Mouse (Mus musculus) cerebellum, postnatal 10 days (tissue): ENCODE results near the gene Cdca5.

Experiments
- DNase-seq, 2 experiments: peaks; one replicate each; pipeline ENCODE4 v3.0.0; 2021; ENCODE audit warnings: mixed read lengths in 2 of 2

Cdca5 gene

GRCm38 (mm10) chr19:6084478-6085248 lies at the start of gene Cdca5, which contains the start of gene Zfpl1:
Cdca5 (plus strand) TSS chr19:6084983.
Zfpl1 (minus strand) TSS chr19:6084956.
- DNase-seq = peak; percentile 98

- no peak for DNase-seq
Observed at GRCm38 (mm10) chr19:6035966-6036585, 48.7 kb upstream of the Cdca5 start.

- no peak for DNase-seq
Observed at GRCm38 (mm10) chr19:6037695-6038094, 47.1 kb upstream of the Cdca5 start.

- peak; percentile 69 to 75 for DNase-seq
Observed at GRCm38 (mm10) chr19:6038326-6038725, 46.5 kb upstream of the Cdca5 start.

- no peak for DNase-seq
Observed at GRCm38 (mm10) chr19:6040002-6040401, 44.8 kb upstream of the Cdca5 start.

GRCm38 (mm10) chr19:6042293-6042692 lies 42.5 kb upstream of the Cdca5 start:
- DNase-seq = no peak

- peak in 1 of 2 experiments; percentile 53 for DNase-seq
Observed at GRCm38 (mm10) chr19:6044102-6044501, 40.7 kb upstream of the Cdca5 start.

- DNase-seq = no peak
Observed at GRCm38 (mm10) chr19:6045366-6046293, 39.2 kb upstream of the Cdca5 start.

GRCm38 (mm10) chr19:6046294-6047153 lies 38.3 kb upstream of the Cdca5 start, which contains the start of gene Syvn1:
Syvn1 (plus strand) TSS chr19:6046576.
- peak; percentile 95 for DNase-seq

- peak in 1 of 2 experiments; percentile 53 for DNase-seq
Observed at GRCm38 (mm10) chr19:6047154-6047898, 37.5 kb upstream of the Cdca5 start.

- peak; percentile 26 to 29 for DNase-seq
Observed at GRCm38 (mm10) chr19:6047899-6048166, 37.0 kb upstream of the Cdca5 start.

GRCm38 (mm10) chr19:6048681-6049410 lies 35.9 kb upstream of the Cdca5 start:
- peak in 1 of 2 experiments; percentile 7 for DNase-seq

GRCm38 (mm10) chr19:6052516-6052915 lies 32.3 kb upstream of the Cdca5 start:
- no peak for DNase-seq

GRCm38 (mm10) chr19:6054296-6054695 lies 30.5 kb upstream of the Cdca5 start:
- DNase-seq = no peak

GRCm38 (mm10) chr19:6056696-6057095 lies 28.1 kb upstream of the Cdca5 start:
- DNase-seq = no peak

- DNase-seq = peak; percentile 100
Observed at GRCm38 (mm10) chr19:6057313-6058096, 27.3 kb upstream of the Cdca5 start, which contains the start of the genes Mrpl49 and Fau. Mrpl49 (minus strand) TSS chr19:6057785. Fau (plus strand) TSS chr19:6057844.

- DNase-seq = no peak
Observed at GRCm38 (mm10) chr19:6058513-6058912, 26.3 kb upstream of the Cdca5 start.

- DNase-seq = no peak
Observed at GRCm38 (mm10) chr19:6058966-6059365, 25.8 kb upstream of the Cdca5 start.

GRCm38 (mm10) chr19:6061021-6061533 lies 23.7 kb upstream of the Cdca5 start, which contains the start of gene Znhit2:
Znhit2 (plus strand) TSS chr19:6061192.
- peak; percentile 91 to 94 for DNase-seq
